Mouse (Mus musculus): ENCODE data around the gene AY761184. TPM values are rescaled to one million over a fixed set of nuclear protein-coding genes. Genes with fewer than 3 reads are reported as not detected.

The AY761184 gene
- not detected in 2 replicates for polyA plus RNA-seq (2012; rRNA removed)

GRCm38 (mm10) chr8:21703545-21703944 lies at the start of gene AY761184:
TSS of gene AY761184 (minus strand) at chr8:21703645.

GRCm38 (mm10) chr8:21665497-21665896 lies 37.9 kb downstream of the AY761184 start, which contains the start of gene Defa34:
TSS of gene Defa34 (plus strand) at chr8:21665797.

GRCm38 (mm10) chr8:21655480-21655879 lies 48.0 kb downstream of the AY761184 start, which contains the start of gene Defa17:
TSS of gene Defa17 (plus strand) at chr8:21655780.

Other genes with a start within 250 kb of the AY761184 start
- gene Gm7849, start 247.1 kb downstream of the AY761184 start, polyA plus RNA-seq (2012; rRNA removed), result 0.22 TPM in 1 of 2 replicates, not detected in the other
- not detected in 2 replicates for gene Defa20, start 194.4 kb downstream of the AY761184 start, polyA plus RNA-seq (2012; rRNA removed)
- not detected in 2 replicates for gene Defa32, start 174.6 kb downstream of the AY761184 start, polyA plus RNA-seq (2012; rRNA removed)
- gene Defa37, start 138.3 kb downstream of the AY761184 start, polyA plus RNA-seq (2012; rRNA removed), result not detected in 2 replicates
- gene Defa28, start 120.6 kb downstream of the AY761184 start, polyA plus RNA-seq (2012; rRNA removed), result not detected in 2 replicates
- not detected in 2 replicates for gene Gm7861, start 109.1 kb downstream of the AY761184 start, polyA plus RNA-seq (2012; rRNA removed)
- gene Defa26, start 85.5 kb downstream of the AY761184 start, polyA plus RNA-seq (2012; rRNA removed), result not detected in 2 replicates
- not detected in 2 replicates for gene Defa17, start 47.9 kb downstream of the AY761184 start, polyA plus RNA-seq (2012; rRNA removed)
- not detected in 2 replicates for gene Defa34, start 37.8 kb downstream of the AY761184 start, polyA plus RNA-seq (2012; rRNA removed)
- 0.28 TPM in 1 of 2 replicates, not detected in the other for gene Defa24, start 30.8 kb upstream of the AY761184 start, polyA plus RNA-seq (2012; rRNA removed)
- gene Defb50, start 119.9 kb upstream of the AY761184 start, polyA plus RNA-seq (2012; rRNA removed), result not detected in 2 replicates
- gene Defb2, start 136.3 kb upstream of the AY761184 start, polyA plus RNA-seq (2012; rRNA removed), result not detected in 2 replicates
- not detected in 2 replicates for gene Defb10, start 155.3 kb upstream of the AY761184 start, polyA plus RNA-seq (2012; rRNA removed)
- not detected in 2 replicates for gene Defb9, start 181.8 kb upstream of the AY761184 start, polyA plus RNA-seq (2012; rRNA removed)
- 0.56 and 0.76 TPM in 2 replicates for gene Defb11, start 202.8 kb upstream of the AY761184 start, polyA plus RNA-seq (2012; rRNA removed)
- gene Defb15, start 229.1 kb upstream of the AY761184 start, polyA plus RNA-seq (2012; rRNA removed), result not detected in 2 replicates
- not detected in 2 replicates for gene Defb35, start 234.7 kb upstream of the AY761184 start, polyA plus RNA-seq (2012; rRNA removed)
- not detected in 2 replicates for gene Defb13, start 243.1 kb upstream of the AY761184 start, polyA plus RNA-seq (2012; rRNA removed)